Mouse (Mus musculus) cerebellum, postnatal 36 days (tissue): ENCODE measurements at regions not wholly inside any gene's neighbourhood (a gene's known extent, or its start where the extent isn't known, plus 50 kb on each side); places are given as distances from the start of the nearest gene placed in this dataset.

ENCODE experiments used
- DNase-seq, 2 experiments: peaks; one replicate each; pipeline ENCODE4 v3.0.0; 2021 to 2022; ENCODE audit warnings: mixed read lengths in 2 of 2

GRCm38 (mm10) chr6:104192733-104193132, 299.9 kb upstream of the Cntn6 start:
- DNase-seq: no peak

GRCm38 (mm10) chr6:104207433-104207832, 285.2 kb upstream of the Cntn6 start:
- DNase-seq: peak; percentile 35 to 41
